Mouse (Mus musculus) spleen, adult 12 weeks (tissue): ENCODE measurements around the gene Immp1l.

Source experiments
- DNase-seq: peaks from one replicate; pipeline ENCODE4 v3.0.0; 2022; ENCODE audit warnings: low spot score

Immp1l gene

DNA sequence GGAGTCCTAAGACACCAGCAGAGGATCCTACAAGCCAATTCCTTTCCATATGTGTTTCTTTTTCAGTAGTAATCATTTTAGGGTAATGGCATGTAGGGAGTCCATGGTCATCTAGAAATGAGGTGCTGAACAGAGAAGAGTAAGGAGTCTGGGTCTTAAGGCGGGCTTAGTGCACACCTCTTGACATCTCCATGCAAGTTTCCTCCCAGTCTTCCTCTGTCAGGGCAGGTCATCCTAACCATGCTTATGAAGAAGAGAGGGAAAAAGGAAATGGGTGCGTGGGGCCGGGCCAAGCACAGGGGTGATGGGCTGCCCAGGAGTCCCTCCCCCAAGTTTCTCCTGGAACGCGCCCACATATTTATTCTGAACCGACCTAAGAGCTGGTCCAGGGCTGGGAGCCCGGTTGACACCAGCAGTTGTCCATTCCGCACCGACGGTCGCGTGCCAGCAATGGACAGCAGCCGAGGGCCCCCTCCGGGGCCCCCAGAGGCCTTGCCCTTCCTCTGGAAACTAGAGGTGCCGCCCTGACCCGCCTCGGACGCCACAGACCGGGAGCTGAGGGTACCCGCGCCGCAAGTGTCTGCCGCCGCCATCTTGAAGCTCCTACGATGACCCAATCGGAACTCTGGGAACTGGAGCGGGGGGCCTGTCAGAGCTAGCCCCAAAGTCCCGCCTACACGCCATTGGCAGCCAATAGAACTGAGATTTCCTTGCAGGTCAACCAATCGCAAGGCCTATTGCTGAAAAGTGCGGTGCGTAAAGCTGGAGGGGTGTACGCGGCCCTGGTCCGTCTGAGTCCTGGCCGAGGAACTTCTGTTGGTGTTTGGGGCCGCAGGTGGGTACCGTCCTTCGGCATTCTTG, at the start of gene Immp1l, which contains the start of gene Elp4:
Immp1l (plus strand) TSS at position 743 of the 861 bp plus-strand sequence.
Elp4 (minus strand) TSS at position 669 of the 861 bp plus-strand sequence.
- DNase-seq: peak; percentile 93

DNA sequence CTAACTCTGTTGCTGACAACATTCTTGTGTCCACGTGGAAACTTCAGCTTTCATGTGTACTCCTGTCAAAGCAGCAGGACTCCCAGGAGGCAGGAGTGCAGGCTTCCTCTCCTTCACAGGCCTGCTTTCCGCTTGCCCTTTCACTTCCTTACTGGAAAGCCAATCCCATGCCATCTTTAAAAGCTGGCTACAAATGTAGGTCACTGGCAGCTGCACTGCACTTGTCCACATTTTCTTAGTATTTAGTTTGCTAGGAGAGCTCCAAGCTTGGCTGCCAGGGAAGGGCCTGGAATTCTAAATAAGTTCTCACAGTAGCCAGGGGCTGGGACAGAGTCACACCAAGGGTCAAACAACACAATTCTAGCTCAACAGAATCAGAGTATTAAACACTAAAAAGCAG, 49.7 kb upstream of the Immp1l start:
- DNase-seq: no peak

DNA sequence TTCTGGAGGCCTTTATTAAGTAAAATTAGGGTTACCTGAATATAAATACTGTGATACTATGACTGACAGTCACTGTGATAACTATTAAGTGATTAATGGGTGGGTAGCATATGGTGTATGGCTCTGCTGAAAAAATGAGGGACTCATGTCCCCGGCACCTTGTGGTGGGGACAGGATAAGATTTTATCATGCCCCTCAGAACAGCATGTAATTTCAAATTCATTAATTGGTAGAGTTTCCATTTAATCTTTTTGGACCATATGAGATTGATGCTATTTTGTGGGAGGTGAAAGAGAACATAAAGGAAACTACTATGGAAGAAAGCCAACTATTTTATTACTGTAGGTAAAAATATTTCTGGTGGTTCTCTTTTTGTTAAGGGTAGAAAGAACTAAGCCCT, 31.0 kb upstream of the Immp1l start:
- DNase-seq: no peak

DNA sequence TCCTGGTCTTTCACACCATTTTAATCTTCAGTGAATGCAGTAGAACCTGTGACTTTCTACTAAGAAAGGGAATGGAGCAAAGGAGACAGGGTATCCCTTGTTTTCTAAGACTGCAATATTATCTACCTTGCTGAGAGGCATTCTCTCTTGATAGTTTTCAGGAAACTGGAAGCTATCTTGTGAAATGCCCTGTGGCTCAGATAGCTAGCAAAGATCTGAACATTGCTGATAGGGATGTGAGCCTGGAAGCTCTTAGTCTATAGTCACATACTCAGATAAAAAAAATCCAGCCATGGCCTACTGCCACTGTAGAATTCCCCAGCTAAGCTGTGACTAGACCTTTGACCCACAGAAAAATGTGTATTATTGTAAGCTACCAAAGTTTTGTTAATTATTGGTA, 13.6 kb upstream of the Immp1l start:
- no peak for DNase-seq

DNA sequence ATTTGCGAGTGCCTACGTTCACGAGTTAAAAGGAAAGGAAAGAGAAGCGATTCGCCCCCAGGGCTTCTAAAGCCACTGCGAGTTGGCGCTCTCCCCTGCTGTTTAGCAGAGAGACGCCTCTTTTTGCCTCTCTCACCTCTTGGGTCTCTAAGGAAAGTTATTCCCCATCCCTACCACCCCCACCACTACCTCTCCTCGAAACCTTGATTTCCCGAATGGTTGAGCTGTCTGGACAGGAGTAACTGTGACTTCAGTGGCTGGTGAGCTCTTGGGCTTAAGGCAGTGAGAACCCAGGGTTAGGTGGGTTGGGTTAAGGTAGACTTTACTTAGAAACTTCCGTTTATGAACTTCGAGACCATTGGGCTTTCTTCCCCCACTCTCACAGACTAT, 314 bp downstream of the Immp1l start:
- DNase-seq: no peak

DNA sequence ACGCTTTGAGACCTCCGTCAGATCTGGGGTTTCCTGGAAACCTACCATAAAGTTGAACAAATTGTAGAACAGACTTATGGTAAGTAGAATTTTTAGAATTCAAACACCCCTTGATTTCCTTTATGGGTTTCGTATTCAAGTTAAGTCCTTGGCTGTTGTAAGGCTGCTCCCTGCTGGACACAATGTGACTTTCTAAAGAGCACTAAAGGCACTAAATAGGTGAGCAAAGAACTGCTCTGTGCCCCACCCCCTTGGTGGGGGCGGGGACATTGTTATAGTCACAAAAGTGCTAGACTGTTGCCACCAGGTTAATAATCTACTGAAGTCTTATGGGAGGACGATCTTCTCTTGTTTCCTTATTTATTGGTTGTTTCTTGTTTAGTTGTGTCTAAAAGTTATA, 3.9 kb downstream of the Immp1l start:
- DNase-seq: no peak

DNA sequence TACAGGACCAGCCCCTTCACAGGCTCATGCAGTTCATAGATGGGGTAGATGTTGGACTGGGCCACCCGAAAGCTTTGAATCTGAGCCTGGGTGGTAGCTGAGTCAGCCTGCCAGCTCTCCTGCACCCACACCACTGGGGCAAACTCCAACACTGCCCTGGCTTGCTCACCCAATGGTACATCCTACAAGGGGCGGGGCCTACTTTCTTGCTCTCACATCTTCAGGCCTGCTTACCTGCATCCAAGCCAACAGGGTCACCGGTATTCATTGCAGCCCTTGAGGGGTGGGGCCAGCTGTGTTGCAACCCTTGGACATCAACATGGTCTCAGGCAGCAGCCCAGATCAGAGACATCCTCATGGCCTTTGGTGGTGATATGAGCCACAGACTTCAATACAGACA, 6.2 kb downstream of the Immp1l start:
- DNase-seq: no peak

DNA sequence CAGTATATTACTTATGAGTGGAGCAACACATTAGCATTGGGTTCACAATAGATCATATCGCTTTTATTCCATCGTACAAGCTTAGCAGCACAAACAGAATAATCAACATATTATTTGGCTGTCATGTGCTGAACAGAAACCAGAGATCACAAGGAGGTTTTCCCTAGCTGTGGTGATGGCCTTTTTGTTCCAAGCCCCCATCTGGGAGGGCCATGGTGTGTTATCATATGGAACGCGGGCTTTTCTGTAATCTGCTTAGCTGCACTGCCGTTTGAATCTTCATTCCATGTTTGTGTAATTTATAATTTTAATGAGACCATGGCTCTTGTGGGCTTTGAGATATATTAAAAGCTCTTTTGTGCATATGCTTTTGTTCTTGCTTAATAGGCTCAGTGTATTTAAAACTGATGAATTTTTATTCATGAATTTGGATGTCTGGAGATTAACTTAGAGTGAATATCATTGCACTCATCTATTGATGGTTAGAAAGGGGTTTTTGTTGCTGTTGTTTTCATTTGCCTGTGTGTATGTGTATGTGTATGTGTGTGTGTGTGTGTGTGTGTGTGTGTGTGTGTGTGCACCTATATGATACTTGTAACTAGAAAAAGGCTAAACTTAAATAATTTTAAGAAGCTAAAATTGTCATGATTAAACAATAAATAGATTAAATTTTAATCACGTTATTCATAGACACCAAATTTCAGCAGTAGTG, 9.4 kb downstream of the Immp1l start:
- no peak for DNase-seq

DNA sequence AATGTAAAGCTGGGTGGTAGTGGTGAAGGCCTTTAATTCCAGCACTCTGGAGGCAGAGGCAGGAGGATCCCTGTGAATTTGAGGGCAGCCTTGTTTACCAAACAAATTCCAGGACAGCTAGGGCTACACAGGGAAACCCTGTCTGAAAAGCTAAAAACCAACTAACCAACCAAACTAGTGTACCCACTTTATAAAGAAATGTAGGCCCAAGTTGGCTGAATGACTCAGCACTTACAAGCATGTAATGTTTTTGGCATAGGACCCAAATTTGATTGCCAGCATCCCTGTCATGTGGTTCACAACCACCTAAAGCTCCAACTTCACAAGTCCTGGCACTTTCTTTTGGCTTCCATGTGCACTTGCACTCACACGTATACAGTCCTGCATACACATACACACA, 12.2 kb downstream of the Immp1l start:
- DNase-seq: no peak

DNA sequence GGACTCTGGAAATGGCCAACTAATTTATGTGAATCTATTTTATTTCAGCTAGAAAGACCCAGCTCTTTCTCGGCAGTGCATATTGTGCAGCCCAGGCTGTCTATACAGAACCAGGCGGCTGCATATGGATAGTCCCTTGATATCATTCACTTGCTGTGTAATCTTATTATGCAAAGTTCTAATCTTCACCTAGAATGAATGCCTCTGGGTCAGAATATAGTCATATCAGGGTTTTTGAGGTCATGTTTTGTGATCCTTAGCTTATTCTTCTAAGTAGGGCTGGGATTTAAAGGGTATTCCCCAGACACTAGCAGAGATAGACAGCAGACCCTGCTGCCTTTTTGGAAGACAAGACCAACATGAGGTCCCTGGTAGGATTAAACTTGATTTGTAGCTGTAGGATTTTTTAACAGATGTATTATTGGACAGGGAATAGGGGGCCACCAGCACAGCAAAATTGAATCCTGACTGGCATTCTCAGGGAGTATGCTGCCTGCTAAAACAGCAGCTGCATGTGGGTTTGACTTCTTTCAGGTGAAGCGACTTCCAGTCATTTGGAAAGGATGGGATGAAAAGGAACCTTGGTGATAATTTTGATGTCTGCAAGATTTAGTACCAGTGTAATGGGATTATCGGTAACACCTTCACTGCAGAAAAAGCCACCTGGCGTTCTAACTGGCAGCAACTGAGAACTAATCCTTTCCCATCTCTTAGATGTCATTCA, 13.3 kb downstream of the Immp1l start:
- DNase-seq: no peak

DNA sequence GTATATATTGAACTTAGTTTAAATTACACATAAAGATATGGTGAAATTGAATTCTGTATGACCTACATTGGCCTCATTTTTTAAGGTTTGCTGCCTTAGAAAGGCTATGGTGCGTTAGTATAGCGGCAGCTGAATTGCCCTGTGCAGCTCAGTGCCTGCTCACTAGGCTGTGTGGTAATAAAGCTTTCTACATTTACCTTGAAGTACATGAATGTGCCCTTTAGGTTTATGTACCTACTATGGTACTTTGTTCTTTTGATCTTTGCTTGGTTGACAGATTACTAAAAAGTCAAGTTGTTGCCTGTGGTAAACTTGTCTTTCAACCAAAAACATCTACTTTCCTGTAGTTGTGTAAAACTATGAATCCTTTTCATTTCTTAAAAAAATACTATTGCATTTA, 45.7 kb downstream of the Immp1l start:
- no peak for DNase-seq

DNA sequence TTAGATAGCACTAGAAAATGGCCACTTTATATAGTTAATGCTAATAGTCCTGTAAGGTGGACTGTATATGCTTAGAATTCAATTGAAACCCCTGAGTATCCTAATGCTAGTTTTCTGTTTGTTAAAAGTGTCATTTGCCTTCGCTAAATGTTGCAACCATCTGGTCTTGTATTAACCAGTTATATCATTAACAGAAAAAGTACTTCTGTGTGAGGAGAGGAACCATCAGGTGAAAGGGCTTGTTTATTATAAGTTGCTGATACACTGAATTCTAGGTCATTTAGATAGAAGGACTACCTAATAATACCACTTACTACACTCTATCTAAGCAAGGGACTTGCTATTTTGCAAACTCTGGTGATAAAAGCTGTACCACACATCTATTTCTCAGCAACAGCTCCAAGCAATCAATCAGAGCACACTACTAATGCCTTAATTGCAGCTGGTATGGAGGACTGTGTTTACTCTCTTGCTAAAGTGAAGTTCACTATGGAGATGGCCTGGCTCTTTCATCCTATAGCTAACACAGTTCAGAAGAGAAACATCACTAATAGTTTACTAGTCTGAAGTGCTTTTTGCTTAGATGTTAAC, 47.0 kb downstream of the Immp1l start:
- no peak for DNase-seq

DNA sequence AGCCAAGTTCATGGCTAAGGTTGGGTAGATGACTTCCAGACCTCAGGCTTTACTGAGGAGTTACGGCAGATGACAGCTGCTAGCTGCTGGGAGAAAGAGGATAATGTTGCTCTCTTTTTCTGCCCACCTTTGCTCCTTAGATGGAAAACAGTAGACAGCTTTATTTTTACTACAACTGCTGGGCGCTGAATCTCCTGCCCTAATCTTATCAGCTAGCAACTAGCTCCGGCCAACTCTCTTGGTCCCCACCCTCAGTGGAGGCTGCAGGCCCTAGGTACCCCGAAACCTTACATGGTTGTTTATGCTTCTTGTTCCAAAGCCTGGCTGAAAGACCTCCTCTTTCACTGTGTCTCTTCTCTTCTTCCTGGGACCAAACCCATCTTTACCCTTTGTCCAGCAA, 49.4 kb downstream of the Immp1l start:
- no peak for DNase-seq

DNA sequence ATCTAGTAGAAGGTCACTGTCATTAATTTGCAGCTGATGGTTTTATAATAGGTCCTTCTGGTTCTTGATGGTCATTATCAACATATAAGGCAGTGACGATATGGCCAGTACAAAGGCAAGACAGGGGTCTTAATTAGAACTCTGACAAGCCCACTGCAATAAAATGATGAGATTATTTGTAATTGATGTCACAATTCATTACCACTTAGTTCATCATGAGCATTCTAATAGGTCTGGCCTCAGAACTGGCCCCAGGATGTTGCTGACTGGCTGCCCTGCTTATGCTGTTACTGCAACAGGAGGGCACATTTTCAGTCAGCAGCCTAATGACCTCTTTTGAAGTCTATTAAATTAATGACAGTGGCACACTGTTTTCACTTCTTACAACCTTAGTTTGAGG, 59.0 kb downstream of the Immp1l start:
- DNase-seq: no peak

DNA sequence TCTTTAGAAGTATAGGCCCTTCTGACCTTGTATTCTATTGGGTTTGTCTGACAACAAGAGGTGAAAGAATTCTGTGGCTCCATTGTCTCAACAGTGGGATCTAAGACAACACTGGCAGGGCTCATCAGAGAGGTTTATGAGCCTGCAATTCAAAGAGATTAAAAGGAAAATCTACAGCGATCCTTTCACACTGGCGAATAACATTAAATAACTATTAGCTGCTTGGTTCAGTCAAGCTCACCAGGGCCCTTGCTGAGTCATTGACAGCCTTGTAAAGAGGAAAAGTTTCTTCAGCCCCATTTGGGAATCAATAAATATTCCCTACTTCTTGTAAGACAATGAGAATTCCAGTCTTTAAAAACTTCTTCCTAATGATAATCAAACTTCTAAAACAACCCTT, 69.5 kb downstream of the Immp1l start:
- no peak for DNase-seq

DNA sequence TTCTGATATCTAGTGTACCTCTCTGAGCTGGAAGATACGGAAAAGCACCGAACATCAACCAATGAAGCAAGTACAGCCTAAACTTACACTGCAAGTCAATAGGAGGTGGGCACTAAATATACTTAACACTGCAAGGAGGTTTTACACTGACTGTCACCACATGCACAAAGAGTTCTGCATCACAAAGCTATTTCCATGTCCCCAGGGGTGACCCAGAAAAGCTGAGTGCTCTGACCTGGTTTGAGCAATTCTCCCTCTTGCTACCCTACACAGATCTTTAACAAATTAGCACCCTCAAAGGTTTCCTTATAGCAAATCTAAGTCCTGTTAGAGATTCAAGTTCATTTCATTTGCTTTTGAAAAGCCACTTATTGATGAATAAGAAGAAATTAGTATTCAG, 73.6 kb downstream of the Immp1l start:
- no peak for DNase-seq

DNA sequence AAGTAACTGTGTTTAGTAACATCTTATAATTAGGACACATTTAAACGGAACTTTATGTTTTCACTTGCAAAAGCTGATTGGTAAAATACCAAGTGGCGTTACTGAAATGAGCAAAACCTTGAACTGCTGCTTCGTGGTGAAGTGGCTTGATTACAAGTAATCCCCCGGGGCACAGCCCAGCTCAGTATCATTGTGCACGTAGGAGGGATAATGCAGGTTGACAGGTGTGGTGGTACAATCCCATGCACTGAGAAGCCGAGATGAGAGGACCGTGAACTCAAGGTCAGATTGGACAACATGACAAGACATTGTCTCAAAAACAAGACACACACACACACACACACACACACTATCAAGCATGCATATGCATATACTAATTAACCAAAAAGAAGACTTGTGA, 80.8 kb downstream of the Immp1l start:
- no peak for DNase-seq

DNA sequence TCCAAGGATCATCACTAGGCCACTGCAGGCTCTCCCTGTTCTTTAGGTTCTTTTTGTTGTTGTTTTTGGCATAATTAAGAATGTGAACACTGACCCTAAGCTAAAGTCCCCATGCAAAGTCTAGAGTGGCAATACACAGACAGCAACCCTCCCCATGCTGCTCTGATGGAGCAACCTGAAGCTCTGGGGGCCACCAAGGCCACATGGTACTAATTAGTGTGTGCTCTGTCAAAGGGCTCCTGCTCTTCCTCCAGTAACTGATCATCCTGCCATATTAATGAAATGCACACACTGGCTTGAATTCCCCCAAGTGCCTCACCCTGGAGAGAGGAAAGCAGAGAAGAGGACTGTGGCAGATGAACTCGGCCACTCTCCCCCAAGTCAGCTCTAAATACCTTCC, 82.7 kb downstream of the Immp1l start:
- no peak for DNase-seq

DNA sequence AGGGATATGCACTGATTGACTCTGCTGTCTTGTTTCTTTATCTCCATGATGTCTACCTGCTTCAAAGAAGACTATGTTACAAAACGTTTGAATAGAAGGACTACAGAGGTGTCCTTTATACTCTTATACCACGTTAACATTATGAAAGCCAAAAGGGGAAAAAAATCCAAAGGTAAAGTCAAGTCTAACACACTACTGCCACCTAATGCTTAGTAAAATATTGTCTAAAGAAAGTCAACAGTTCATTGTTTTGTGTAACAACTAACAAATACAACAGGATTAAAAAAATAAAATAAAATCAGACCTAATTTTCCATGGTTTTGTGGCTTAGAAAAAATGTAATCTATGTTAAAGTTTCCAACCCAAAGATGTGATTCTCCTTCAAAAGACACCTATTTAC, 83.6 kb downstream of the Immp1l start:
- no peak for DNase-seq

DNA sequence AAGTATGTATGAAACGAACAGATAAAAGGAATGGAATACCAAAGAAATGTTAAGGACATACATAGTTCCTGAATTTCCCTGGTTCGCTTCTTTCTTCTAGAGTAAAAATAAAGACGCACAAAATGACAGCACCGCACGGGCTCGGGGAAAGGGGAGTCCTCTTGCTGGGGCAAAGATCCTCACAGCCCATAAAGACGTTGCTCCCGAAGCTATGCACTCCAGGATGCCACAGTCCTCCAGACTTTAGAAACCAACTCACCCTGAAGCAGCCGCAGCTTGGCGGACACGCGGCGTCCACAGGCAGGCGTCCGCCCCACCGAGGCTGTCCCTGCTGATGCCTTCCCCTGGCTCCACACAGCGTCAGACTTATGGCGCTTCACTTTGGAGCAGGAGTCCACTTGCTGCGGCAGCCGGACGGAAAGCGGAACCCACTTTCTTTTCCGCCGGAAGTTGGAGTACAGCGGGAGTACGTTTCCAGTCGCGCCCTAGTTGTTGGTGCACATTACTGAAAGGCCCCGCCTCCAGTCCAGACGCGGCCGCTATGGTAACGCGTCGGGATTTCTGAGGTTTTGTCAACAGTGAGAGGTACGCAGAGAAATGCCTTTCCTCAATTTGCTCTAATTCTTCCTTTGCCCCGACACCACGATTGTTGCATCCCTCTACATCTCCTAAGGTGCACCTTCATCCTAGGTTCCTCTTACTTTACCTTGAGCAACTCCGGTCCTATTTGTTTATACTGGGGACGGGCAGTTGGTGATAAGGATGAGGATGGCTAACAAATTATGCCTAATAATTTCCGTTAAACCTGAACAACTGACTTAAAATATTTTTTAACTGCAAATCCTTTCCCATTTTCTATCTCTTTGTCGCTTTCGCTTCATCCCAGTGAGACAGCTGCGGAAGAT, 98.6 kb downstream of the Immp1l start, which contains the start of gene Dnajc24:
Dnajc24 (minus strand) TSS at position 715 of the 905 bp plus-strand sequence.
- peak; percentile 79 for DNase-seq

DNA sequence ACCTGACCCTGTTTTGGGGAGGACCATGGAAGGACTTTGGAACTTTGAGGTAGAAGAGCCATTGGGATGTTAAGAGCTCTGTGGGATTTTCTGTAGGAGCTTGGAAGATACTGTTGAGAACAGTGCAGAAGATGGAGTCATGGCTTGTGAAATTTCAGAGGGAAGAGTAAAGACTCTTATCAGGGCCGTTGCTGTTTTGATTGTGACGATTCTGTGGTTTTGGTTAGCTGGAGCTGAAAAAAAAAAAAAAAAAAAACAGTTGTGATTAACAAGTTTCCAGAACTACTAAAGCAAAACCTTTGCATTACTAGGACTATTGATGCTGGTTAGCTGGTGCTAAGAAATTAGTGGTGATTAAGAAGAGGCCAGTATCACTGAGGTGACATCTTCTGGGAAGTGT, 104.0 kb downstream of the Immp1l start:
- no peak for DNase-seq
